Mouse (Mus musculus) C2C12 (cell line): ENCODE measurements around the gene Mrgpre. TPM values are rescaled to one million over a fixed set of nuclear protein-coding genes. Genes with fewer than 3 reads are reported as not detected.
A peak's percentile ranks its signal among the peaks of the same experiment; 100 is the strongest.

ENCODE experiments used
- H3K27me3 ChIP-seq: one replicate; pipeline ENCODE4 v1.6.1; 2011; ENCODE audit not compliant: control insufficient read depth, insufficient read depth, insufficient read length
- H3K36me3 ChIP-seq: one replicate; pipeline ENCODE4 v1.6.1; 2011; ENCODE audit not compliant: control insufficient read depth, insufficient read depth
- H3K4me3 ChIP-seq: one replicate; pipeline ENCODE4 v1.5.1; 2011; ENCODE audit warnings: mild to moderate bottlenecking, control low read depth; ENCODE audit not compliant: poor library complexity, insufficient read depth, severe bottlenecking
- H3K79me2 ChIP-seq: one replicate; pipeline ENCODE4 v1.6.1; 2011; ENCODE audit not compliant: control insufficient read depth, insufficient read depth
- H3K79me3 ChIP-seq: one replicate; pipeline ENCODE4 v1.6.1; 2011; ENCODE audit warnings: low read depth, control low read depth
- H3ac ChIP-seq: one replicate; pipeline ENCODE3; 2011; ENCODE audit warnings: low read depth; ENCODE audit not compliant: control insufficient read depth, insufficient read length
- CEBPB ChIP-seq: IDR thresholded peaks from one replicate; pipeline ENCODE4 v1.6.1; 2011; ENCODE audit warnings: low read depth, mild to moderate bottlenecking, control low read depth, moderate library complexity
- CTCF ChIP-seq: IDR thresholded peaks from one replicate; pipeline ENCODE4 v1.5.1; 2011; ENCODE audit not compliant: control insufficient read depth, insufficient read depth, insufficient read length
- FOSL1 ChIP-seq: IDR thresholded peaks from one replicate; pipeline ENCODE4 v1.8.0; 2011; ENCODE audit warnings: mild to moderate bottlenecking, low read length; ENCODE audit not compliant: poor library complexity, insufficient read depth, severe bottlenecking
- MAX ChIP-seq: IDR thresholded peaks from one replicate; pipeline ENCODE4 v1.6.1; 2011; ENCODE audit warnings: mild to moderate bottlenecking, control low read depth
- MYOD1 ChIP-seq: IDR thresholded peaks from one replicate; pipeline ENCODE4 v1.6.1; 2011; ENCODE audit warnings: low read depth; ENCODE audit not compliant: control insufficient read depth, insufficient read length
- MYOG ChIP-seq: IDR thresholded peaks from one replicate; pipeline ENCODE4 v1.6.1; 2011; ENCODE audit not compliant: control insufficient read depth, insufficient read length; ENCODE audit errors: extremely low read depth
- USF1 ChIP-seq: IDR thresholded peaks from one replicate; pipeline ENCODE4 v1.6.1; 2011; ENCODE audit warnings: low read depth, mild to moderate bottlenecking, control low read depth, moderate library complexity
- polyA plus RNA-seq: library from polyadenylated mRNA; unstranded; fragments of >200 nt; fragmentation: generic; extraction: Trizol; gene quantifications from one replicate; pipeline ENCODE4 v1.2.1, GENCODE M21; 2012; ENCODE audit warnings: missing spikeins

Mrgpre gene
- polyA plus RNA-seq, 1 experiment: 2.9 TPM

DNA sequence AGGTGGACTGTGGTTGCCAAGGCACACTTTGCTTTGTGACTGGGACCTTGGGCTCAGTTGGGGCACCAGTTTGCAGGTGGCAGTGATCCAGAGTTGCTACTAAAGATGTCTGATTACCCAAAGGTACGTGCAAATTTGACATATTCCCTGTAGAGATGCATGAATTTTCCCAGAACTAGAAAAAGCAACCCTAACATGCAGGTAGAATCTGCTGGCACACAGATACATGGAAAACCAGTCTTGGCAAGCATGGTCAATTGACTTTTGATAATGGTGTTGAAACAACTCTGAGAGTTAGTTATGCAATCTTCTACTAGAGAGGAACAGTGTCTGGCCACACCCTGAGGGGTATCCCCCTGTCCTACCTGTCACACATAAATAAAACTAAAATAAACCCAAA, 32.9 kb downstream of the Mrgpre start:
- H3ac ChIP-seq: no peak overlapping the region
- H3K36me3 ChIP-seq: no peaks in the 10 kb centered on the region
- peaks cover 3% of the 10 kb centered on the region for H3K27me3 ChIP-seq
- no peak for TF ChIP-seq MYOD1
- TF ChIP-seq CEBPB: no peak
- TF ChIP-seq FOSL1: no peak
- no peak for TF ChIP-seq USF1
- no peak for TF ChIP-seq MYOG
- no peak for TF ChIP-seq MAX
- no peak for TF ChIP-seq CTCF
- H3K4me3 ChIP-seq: no peak overlapping the region
- no peaks in the 10 kb centered on the region for H3K79me2 ChIP-seq
- H3K79me3 ChIP-seq: no peaks in the 10 kb centered on the region

- TF ChIP-seq MYOG (no peak), USF1 (no peak), MAX (no peak), MYOD1 (no peak), FOSL1 (no peak), CTCF (no peak), CEBPB (no peak)
- H3K36me3 ChIP-seq: no peaks in the 10 kb centered on the region
- H3ac ChIP-seq: no peak overlapping the region
- no peaks in the 10 kb centered on the region for H3K79me3 ChIP-seq
- H3K4me3 ChIP-seq: no peak overlapping the region
- no peaks in the 10 kb centered on the region for H3K79me2 ChIP-seq
- peaks cover 3% of the 10 kb centered on the region for H3K27me3 ChIP-seq
Measured at GRCm38 (mm10) chr7:143749045-143749444, 35.3 kb downstream of the Mrgpre start.

GRCm38 (mm10) chr7:143748041-143748868, 36.0 kb downstream of the Mrgpre start:
- TF ChIP-seq CEBPB (no peak), CTCF (peak; percentile 91)
- Histone ChIP-seq H3K27me3 (peaks cover 3% of the 10 kb centered on the region), H3K79me2 (no peaks in the 10 kb centered on the region), H3K79me3 (no peaks in the 10 kb centered on the region), H3K36me3 (no peaks in the 10 kb centered on the region), H3ac (peak overlapping the region; percentile 24), H3K4me3 (no peak overlapping the region)

GRCm38 (mm10) chr7:143740653-143741052, 43.6 kb downstream of the Mrgpre start:
- Histone ChIP-seq H3ac (no peak overlapping the region), H3K4me3 (peak overlapping the region; percentile 65), H3K79me3 (peaks cover 35% of the 10 kb centered on the region), H3K79me2 (peaks cover 44% of the 10 kb centered on the region), H3K36me3 (no peaks in the 10 kb centered on the region), H3K27me3 (no peaks in the 10 kb centered on the region)
- TF ChIP-seq MAX: no peak
- no peak for TF ChIP-seq CEBPB
- no peak for TF ChIP-seq MYOG
- no peak for TF ChIP-seq CTCF
- TF ChIP-seq MYOD1: no peak
- no peak for TF ChIP-seq FOSL1
- TF ChIP-seq USF1: no peak

GRCm38 (mm10) chr7:143739511-143740461, 44.5 kb downstream of the Mrgpre start:
- H3K79me3 ChIP-seq: peaks cover 40% of the 10 kb centered on the region
- H3K79me2 ChIP-seq: peaks cover 53% of the 10 kb centered on the region
- peak overlapping the region; percentile 77 for H3ac ChIP-seq
- no peaks in the 10 kb centered on the region for H3K36me3 ChIP-seq
- H3K27me3 ChIP-seq: no peaks in the 10 kb centered on the region
- peak overlapping the region; percentile 65 for H3K4me3 ChIP-seq
- TF ChIP-seq MYOD1: peak; percentile 61
- TF ChIP-seq CEBPB: no peak
- peak; percentile 58 for TF ChIP-seq MAX

DNA sequence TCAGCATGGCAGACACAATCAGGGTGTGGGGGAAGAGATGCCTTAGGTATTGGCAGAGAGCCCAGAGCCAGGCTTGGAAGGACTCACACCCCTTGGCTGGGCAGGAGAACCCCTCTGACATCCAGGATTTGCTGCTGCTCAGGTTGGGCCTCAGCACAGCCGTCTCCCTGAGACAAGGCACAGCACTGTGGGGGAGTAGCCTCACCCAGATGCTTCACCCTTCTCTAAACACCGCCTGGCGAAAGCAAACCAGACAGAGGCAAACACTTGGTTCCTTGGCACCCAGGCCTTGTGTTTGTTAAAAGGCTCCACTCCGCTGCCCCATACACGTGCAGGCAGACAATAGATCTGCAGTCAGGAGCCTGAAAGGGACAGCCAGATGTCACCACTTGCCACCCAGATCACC, 45.7 kb downstream of the Mrgpre start:
- H3K36me3 ChIP-seq: peaks cover 5% of the 10 kb centered on the region
- TF ChIP-seq MYOD1 (no peak), FOSL1 (no peak), CTCF (no peak), CEBPB (no peak), USF1 (no peak), MYOG (no peak), MAX (no peak)
- H3K4me3 ChIP-seq: peak overlapping the region; percentile 65
- peak overlapping the region; percentile 77 for H3ac ChIP-seq
- H3K79me2 ChIP-seq: peaks cover 65% of the 10 kb centered on the region
- H3K27me3 ChIP-seq: no peaks in the 10 kb centered on the region
- peaks cover 41% of the 10 kb centered on the region for H3K79me3 ChIP-seq
